Mouse (Mus musculus): ENCODE data around the gene Gapt. TPM values are rescaled to one million over a fixed set of nuclear protein-coding genes. Genes with fewer than 3 reads are reported as not detected.
"Not testable (repeated sequence)": the region's sequence is repeated elsewhere in the genome, so short reads cannot be mapped to it uniquely, and the experiment has no call there.

Gene Gapt
- polyA plus RNA-seq, 1 experiment from 2014 or later, result 0.39 TPM

- WGBS, result under 1% methylated on average over 41 of the region's 41 CpGs
- Histone ChIP-seq H3K9me3 (ENCODE audit: control insufficient read depth, low read length) (no peaks in the 10 kb centered on the region), H3K36me3 (ENCODE audit: control insufficient read depth, insufficient read depth, low read length) (peaks cover 15% of the 10 kb centered on the region), H3K9ac (ENCODE audit: low read depth, low read length) (peak overlapping the region; percentile 83), H3K27me3 (replicated peaks; ENCODE audit: control insufficient read depth, insufficient read depth, low read length) (no peaks in the 10 kb centered on the region), H3K4me2 (ENCODE audit: low read depth, low read length) (peak overlapping the region; percentile 95), H3K4me1 (ENCODE audit: control insufficient read depth, insufficient read depth, low read length) (peaks cover 3% of the 10 kb centered on the region; the same call in 1 of the 2 replicates), H3K4me3 (ENCODE audit: low read length) (peak overlapping the region; percentile 76), H3K27ac (ENCODE audit: low read length) (peak overlapping the region; percentile 64)
- peak; percentile 38 for ATAC-seq
Observed at GRCm38 (mm10) chr13:110395179-110395794, 38.3 kb upstream of the Gapt start.

DNA sequence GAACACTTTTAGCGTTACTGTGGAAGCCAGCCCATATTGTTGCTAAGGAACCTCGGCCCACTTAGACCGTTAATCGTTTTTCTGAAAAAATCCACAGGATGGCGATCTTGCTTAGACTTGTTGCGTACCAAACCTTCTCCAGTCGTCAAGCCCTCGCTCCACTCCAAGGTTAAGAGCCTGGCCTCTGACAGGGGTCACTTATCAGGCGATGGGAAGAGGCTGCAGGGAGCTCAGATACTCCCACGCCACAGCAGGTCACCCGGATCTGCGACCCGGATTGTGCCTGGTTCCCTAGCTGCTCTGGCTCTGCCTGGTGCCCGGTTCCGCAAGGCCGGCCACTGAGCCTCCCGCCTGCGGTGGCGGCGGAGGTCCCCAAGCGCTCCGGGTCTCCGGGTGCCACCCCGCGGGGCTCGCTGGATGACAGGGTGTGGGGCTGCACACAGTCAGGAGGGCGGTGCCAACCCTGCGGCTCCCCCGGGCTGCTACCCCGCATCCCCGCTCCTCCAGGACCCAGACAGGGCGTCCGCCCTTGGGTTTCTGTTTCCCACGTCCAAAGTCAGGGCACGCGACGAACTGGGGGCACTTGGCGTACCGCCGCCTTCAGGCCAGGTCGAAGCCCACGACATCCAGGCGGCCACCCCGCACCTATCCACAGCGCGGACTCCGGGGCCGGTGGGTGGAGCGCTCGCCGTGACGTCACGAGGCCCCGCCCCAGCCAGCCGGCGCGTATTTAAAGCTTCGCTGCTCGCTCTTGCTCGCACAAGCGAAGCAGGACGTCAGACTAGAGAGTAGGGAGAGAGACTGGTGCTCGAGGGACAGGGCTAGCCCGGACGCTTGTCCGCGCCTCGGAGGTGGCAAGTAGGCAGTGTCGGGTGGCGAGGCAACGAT is 37.5 kb upstream of the Gapt start, which contains the start of gene Plk2:
TSS of gene Plk2 (plus strand) at position 756 of the 888 bp plus-strand sequence.
- Histone ChIP-seq H3K27ac (ENCODE audit: low read length) (peak within 1 kb of the TSS; percentile 74), H3K4me2 (ENCODE audit: low read depth, low read length) (peak within 1 kb of the TSS; percentile 95), H3K4me1 (ENCODE audit: control insufficient read depth, insufficient read depth, low read length) (peaks cover 3% of the 10 kb centered on the region; the same call in 1 of the 2 replicates), H3K4me3 (ENCODE audit: low read length) (peak within 1 kb of the TSS; percentile 76), H3K9ac (ENCODE audit: low read depth, low read length) (peak within 1 kb of the TSS; percentile 83), H3K9me3 (ENCODE audit: control insufficient read depth, low read length) (no peaks in the 10 kb centered on the region), H3K27me3 (replicated peaks; ENCODE audit: control insufficient read depth, insufficient read depth, low read length) (no peaks in the 10 kb centered on the region), H3K36me3 (ENCODE audit: control insufficient read depth, insufficient read depth, low read length) (peaks cover 15% of the 10 kb centered on the region)
- peak; percentile 93 for ATAC-seq
- WGBS, result under 1% methylated on average over 71 of the region's 71 CpGs

DNA sequence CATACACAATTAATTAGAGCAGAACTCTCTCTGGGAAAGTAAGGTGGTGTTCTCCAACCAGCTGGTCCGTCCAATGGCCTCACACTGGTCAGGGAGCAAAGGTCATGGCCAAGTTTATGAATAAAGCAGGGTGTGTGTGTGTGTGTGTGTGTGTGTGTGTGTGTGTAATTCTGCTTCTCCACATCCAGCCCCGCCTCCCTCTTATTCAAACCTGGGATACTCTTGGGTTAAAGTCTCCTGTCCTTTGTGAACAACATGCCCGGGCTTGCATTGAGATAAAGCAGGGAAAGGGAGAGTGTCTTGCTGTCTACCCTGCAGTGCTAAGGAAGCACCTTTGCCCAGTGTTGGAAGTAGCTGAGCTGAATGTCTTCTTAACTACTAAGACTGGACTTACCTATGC is 35.6 kb upstream of the Gapt start:
- ATAC-seq, result no peak
- 39% methylated on average over 3 of the region's 3 CpGs for WGBS
- no peaks in the 10 kb centered on the region for H3K27me3 ChIP-seq (replicated peaks; ENCODE audit: control insufficient read depth, insufficient read depth, low read length)

DNA sequence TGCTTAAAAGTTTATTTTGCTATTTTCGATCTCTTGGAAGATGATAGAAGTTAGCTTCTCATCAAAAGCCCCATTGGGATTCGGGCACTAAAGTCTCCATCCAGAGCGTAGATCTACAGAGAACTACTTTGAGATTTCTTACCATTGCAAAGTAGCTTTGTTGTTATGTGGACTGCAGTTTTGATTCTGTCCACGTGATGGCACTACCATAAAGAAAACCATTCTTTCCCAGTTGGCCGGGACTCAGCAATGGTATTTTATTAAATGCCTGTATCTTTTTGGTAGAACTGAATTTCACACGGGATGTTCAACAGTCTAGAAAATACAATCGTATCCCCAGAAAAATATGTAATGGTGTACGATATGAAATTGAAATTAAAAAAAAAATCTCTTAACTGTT is 35.2 kb upstream of the Gapt start:
- H3K27ac ChIP-seq (ENCODE audit: low read length), result no peak overlapping the region
- no peak for ATAC-seq
- H3K4me1 ChIP-seq (ENCODE audit: control insufficient read depth, insufficient read depth, low read length), result peaks cover 3% of the 10 kb centered on the region; the same call in 1 of the 2 replicates
- no peaks in the 10 kb centered on the region for H3K27me3 ChIP-seq (replicated peaks; ENCODE audit: control insufficient read depth, insufficient read depth, low read length)
- WGBS, result 17% methylated on average over 8 of the region's 8 CpGs
- no peaks in the 10 kb centered on the region for H3K9me3 ChIP-seq (ENCODE audit: control insufficient read depth, low read length)
- no peaks in the 10 kb centered on the region for H3K36me3 ChIP-seq (ENCODE audit: control insufficient read depth, insufficient read depth, low read length)
- H3K4me2 ChIP-seq (ENCODE audit: low read depth, low read length), result no peak overlapping the region
- no peak overlapping the region for H3K4me3 ChIP-seq (ENCODE audit: low read length)
- H3K9ac ChIP-seq (ENCODE audit: low read depth, low read length), result no peak overlapping the region

More for the DNA sequence above, 35.6 kb upstream of the Gapt start:
- Histone ChIP-seq H3K27ac (ENCODE audit: low read length) (no peak overlapping the region), H3K4me2 (ENCODE audit: low read depth, low read length) (no peak overlapping the region), H3K4me3 (ENCODE audit: low read length) (no peak overlapping the region), H3K9me3 (ENCODE audit: control insufficient read depth, low read length) (no peaks in the 10 kb centered on the region), H3K4me1 (ENCODE audit: control insufficient read depth, insufficient read depth, low read length) (peaks cover 3% of the 10 kb centered on the region; the same call in 1 of the 2 replicates), H3K36me3 (ENCODE audit: control insufficient read depth, insufficient read depth, low read length) (0 out of 2 replicates have a peak, but pooled peaks cover 2% of the 10 kb centered on the region), H3K9ac (ENCODE audit: low read depth, low read length) (no peak overlapping the region)

DNA sequence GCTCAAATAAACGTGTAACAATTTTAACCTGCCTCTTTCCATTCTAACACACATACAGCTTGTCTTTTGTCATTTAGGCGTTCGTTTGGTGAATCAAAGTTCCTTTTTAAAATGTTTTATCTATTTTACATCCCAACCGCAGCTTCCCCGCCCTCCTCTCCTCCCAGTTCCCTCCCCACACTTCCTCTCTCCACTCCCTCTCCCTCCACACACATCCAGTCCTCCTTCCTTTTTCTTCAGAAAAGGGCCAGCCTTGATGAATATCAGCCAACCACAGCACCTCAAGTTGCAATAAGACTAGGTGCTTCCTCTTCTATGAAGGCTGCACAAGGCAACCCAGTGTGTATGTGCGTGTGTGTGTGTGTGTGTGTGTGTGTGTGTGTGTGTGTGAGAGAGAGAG is 27.5 kb upstream of the Gapt start:
- 66% methylated on average over 6 of the region's 6 CpGs for WGBS
- Histone ChIP-seq H3K4me2 (ENCODE audit: low read depth, low read length) (no peak overlapping the region), H3K36me3 (ENCODE audit: control insufficient read depth, insufficient read depth, low read length) (no peaks in the 10 kb centered on the region), H3K27ac (ENCODE audit: low read length) (no peak overlapping the region), H3K9ac (ENCODE audit: low read depth, low read length) (no peak overlapping the region), H3K4me3 (ENCODE audit: low read length) (no peak overlapping the region), H3K27me3 (replicated peaks; ENCODE audit: control insufficient read depth, insufficient read depth, low read length) (no peaks in the 10 kb centered on the region), H3K4me1 (ENCODE audit: control insufficient read depth, insufficient read depth, low read length) (no peaks in the 10 kb centered on the region), H3K9me3 (ENCODE audit: control insufficient read depth, low read length) (no peaks in the 10 kb centered on the region)
- no peak for ATAC-seq

- no peak for ATAC-seq
- Histone ChIP-seq H3K36me3 (ENCODE audit: control insufficient read depth, insufficient read depth, low read length) (no peaks in the 10 kb centered on the region), H3K27ac (ENCODE audit: low read length) (no peak overlapping the region), H3K4me2 (ENCODE audit: low read depth, low read length) (no peak overlapping the region), H3K4me1 (ENCODE audit: control insufficient read depth, insufficient read depth, low read length) (no peaks in the 10 kb centered on the region), H3K4me3 (ENCODE audit: low read length) (no peak overlapping the region), H3K9ac (ENCODE audit: low read depth, low read length) (no peak overlapping the region), H3K27me3 (replicated peaks; ENCODE audit: control insufficient read depth, insufficient read depth, low read length) (no peaks in the 10 kb centered on the region), H3K9me3 (ENCODE audit: control insufficient read depth, low read length) (no peaks in the 10 kb centered on the region)
- WGBS, result 18% methylated on average over 5 of the region's 5 CpGs
Observed at GRCm38 (mm10) chr13:110382447-110382901, 25.5 kb upstream of the Gapt start.

GRCm38 (mm10) chr13:110369673-110370072 is 12.7 kb upstream of the Gapt start:
- no peaks in the 10 kb centered on the region for H3K27me3 ChIP-seq (replicated peaks; ENCODE audit: control insufficient read depth, insufficient read depth, low read length)
- no peaks in the 10 kb centered on the region for H3K9me3 ChIP-seq (ENCODE audit: control insufficient read depth, low read length)
- no peak for ATAC-seq
- no peak overlapping the region for H3K4me3 ChIP-seq (ENCODE audit: low read length)
- no peak overlapping the region for H3K27ac ChIP-seq (ENCODE audit: low read length)
- no peak overlapping the region for H3K9ac ChIP-seq (ENCODE audit: low read depth, low read length)
- H3K36me3 ChIP-seq (ENCODE audit: control insufficient read depth, insufficient read depth, low read length), result no peaks in the 10 kb centered on the region
- WGBS, result 100% methylated on average over 1 of the region's 1 CpGs
- H3K4me2 ChIP-seq (ENCODE audit: low read depth, low read length), result no peak overlapping the region
- no peaks in the 10 kb centered on the region for H3K4me1 ChIP-seq (ENCODE audit: control insufficient read depth, insufficient read depth, low read length)

DNA sequence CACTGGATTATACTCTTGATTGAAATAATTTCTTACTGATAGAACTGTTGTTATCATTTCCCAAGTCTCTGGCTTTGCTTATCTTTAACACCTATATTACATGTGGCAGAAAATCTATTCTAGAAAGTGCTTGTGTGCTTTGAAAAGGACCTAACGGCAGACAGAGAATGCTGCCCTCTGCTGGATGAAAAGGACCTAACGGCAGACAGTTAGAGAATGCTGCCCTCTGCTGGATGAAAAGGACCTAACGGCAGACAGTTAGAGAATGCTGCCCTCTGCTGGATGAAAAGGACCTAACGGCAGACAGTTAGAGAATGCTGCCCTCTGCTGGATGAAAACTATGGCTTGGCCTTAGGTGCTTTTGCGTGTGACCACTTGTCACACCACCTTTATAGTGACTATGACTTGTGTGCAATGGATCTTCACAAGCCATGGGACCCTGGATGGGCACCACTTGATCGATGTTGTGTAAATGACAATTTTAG is 11.6 kb upstream of the Gapt start:
- not testable (repeated sequence) for H3K27ac ChIP-seq (ENCODE audit: low read length); H3K9me3 ChIP-seq (ENCODE audit: control insufficient read depth, low read length); H3K4me1 ChIP-seq (ENCODE audit: control insufficient read depth, insufficient read depth, low read length); H3K9ac ChIP-seq (ENCODE audit: low read depth, low read length); H3K27me3 ChIP-seq (replicated peaks; ENCODE audit: control insufficient read depth, insufficient read depth, low read length); ATAC-seq; H3K4me3 ChIP-seq (ENCODE audit: low read length); H3K4me2 ChIP-seq (ENCODE audit: low read depth, low read length); H3K36me3 ChIP-seq (ENCODE audit: control insufficient read depth, insufficient read depth, low read length)
- 50% methylated on average over 6 of the region's 6 CpGs for WGBS

GRCm38 (mm10) chr13:110367961-110368555 is 11.1 kb upstream of the Gapt start:
- Histone ChIP-seq H3K4me1 (ENCODE audit: control insufficient read depth, insufficient read depth, low read length) (no peaks in the 10 kb centered on the region), H3K4me3 (ENCODE audit: low read length) (no peak overlapping the region), H3K4me2 (ENCODE audit: low read depth, low read length) (no peak overlapping the region), H3K27me3 (replicated peaks; ENCODE audit: control insufficient read depth, insufficient read depth, low read length) (no peaks in the 10 kb centered on the region), H3K27ac (ENCODE audit: low read length) (no peak overlapping the region), H3K36me3 (ENCODE audit: control insufficient read depth, insufficient read depth, low read length) (no peaks in the 10 kb centered on the region), H3K9ac (ENCODE audit: low read depth, low read length) (no peak overlapping the region), H3K9me3 (ENCODE audit: control insufficient read depth, low read length) (no peaks in the 10 kb centered on the region)
- WGBS, result 83% methylated on average over 3 of the region's 3 CpGs
- ATAC-seq, result no peak

Measured in intestine, embryonic 16.5 days (tissue).